Mouse (Mus musculus) thymus, postnatal 0 days (tissue): ENCODE measurements around the gene Prss27. TPM values are rescaled to one million over a fixed set of nuclear protein-coding genes. Genes with fewer than 3 reads are reported as not detected.
"Not testable (repeated sequence)": the region's sequence is repeated elsewhere in the genome, so short reads cannot be mapped to it uniquely, and the experiment has no call there.

Experiments used
- DNase-seq: peaks from one replicate; pipeline ENCODE4 v3.0.0-alpha.2; 2015; ENCODE audit warnings: low spot score
- polyA plus RNA-seq: library from polyadenylated mRNA; unstranded; fragments of >200 nt; fragmentation: Nextera tagmentation; extraction: Ambion mirVana; gene quantifications from 2 replicates; pipeline ENCODE4 v1.2.1, GENCODE M21; 2015

The Prss27 gene
- polyA plus RNA-seq, 1 experiment from 2014 or later = 2.4 TPM

DNA sequence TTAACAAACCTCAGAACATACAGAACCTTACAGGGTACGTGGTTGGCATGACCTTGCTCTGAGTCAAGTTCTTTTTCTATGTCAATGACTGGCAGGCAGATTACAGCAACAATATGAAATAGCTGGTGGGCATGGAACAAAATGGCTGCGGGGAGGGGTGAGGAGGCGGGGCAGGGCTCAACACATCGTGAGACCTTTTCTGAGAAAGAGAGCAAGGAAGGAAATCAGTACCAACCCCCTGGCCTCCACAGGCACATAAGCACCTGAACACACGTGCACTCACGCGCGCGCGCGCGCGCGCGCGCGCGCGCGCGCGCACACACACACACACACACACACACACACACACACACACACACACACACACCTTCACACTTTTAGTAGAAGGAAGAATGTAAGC lies 7.4 kb upstream of the Prss27 start:
- DNase-seq = no peak

DNA sequence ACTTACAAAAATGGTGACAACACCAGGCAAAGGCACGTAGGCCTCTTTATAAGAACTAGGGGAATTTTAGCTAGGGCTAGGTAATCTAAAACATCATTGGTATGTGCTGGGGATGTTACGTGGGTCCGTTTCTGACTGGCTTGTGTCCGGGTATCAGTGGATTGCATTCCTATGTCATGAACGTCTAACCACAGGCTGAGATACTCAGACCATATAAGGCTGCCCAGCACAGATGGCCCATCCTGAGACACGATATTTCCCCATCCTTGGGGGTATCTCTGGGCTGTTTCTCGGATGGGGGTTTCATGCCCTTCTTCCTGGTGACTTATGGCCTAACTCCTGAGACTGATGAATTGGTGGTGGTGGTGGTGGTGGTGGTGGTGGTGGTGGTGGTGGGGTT lies 2.9 kb upstream of the Prss27 start:
- DNase-seq = no peak

DNA sequence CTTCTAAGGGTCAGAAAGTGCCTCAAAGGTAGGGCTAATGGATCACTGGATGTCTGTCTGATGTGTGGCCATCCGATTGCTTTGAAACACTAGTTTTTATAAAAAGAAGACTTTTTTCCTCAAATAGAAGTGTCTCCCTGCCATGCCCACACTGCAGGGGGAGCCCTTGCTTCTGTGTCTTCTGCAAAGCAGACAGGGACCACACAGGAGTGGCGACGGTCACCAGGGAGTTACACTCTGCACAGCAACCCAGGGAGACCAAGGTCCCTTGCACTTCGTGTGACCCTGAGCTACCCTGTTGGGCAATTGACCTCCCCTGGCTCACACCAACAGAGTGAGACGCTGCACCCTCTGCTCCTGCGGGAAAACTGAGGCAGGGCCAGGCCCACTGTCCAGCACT lies 990 bp upstream of the Prss27 start:
- no peak for DNase-seq

DNA sequence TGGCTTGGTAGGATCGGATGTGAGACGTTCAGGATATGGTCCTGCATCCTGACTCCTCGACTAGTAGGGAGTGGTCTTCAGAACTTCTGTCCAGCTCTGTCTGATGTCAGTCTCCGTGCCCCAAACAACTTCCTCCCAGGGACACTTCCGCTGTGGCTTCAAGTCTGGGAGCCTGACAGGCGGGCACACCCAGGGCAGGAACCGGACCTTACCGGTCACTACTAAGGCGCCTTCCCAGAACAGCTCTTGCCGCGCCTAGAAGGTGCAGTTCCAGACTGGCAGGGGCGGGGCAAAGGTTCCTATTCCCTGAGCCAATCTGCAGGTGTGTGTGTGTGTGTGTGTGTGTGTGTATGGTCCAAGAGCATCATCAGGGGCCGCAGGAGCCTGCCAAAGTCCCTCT lies 584 bp upstream of the Prss27 start:
- DNase-seq = no peak

DNA sequence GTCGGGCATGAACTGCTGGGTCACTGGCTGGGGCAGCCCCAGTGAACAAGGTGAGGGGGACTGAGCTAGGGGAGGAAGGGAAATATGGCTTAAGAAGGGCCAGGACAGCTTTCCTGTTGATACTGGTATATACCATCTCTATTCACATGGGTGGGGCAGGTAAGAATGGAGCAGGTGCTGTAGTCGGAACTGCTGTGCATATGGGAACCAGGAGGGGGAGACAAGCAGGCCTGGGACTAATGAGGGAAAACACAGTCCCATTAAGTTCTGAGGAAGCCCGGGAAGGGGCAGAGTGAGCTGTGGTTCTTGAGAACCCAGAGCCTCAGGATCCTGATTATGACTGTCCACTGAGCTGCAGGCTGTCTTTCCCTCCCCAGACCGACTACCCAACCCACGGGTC lies 6.5 kb downstream of the Prss27 start:
- DNase-seq = no peak

DNA sequence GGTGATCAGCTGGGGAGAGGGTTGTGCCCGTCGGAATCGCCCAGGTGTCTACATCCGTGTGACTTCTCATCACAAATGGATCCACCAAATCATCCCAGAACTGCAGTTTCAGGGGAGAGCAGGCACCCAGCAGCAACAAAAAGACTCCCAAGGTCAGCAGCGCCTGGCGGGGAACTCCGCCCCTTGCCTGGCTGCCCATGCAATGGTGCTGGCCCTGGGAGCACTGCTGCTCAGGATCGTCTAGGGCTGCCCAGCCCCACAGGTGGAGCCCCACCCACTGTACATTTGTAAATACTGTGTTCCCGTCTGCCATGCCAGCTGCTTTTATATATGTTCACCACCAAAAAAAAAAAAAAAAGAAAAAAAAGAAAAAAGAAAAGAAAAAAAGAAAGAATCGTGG lies 7.7 kb downstream of the Prss27 start:
- no peak for DNase-seq

DNA sequence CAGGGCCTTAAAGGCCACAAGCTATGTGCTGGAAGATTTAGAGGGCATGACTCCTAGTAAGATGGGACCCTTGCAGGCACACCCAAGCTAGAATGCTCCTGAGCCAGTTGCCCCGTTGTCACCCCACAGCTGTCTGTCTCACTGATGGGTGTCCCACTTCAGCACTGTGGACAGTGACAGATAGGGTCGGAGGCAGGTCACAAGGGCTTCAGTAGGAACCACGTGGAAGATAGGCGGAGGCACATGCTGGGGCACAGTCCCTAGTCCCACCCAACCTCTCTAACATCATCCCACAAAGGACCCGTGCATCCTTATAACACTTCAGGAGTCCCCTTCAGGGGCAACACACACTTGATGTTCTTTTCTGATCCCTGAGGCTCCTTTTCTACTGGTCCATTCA lies 8.1 kb downstream of the Prss27 start:
- DNase-seq = no peak

DNA sequence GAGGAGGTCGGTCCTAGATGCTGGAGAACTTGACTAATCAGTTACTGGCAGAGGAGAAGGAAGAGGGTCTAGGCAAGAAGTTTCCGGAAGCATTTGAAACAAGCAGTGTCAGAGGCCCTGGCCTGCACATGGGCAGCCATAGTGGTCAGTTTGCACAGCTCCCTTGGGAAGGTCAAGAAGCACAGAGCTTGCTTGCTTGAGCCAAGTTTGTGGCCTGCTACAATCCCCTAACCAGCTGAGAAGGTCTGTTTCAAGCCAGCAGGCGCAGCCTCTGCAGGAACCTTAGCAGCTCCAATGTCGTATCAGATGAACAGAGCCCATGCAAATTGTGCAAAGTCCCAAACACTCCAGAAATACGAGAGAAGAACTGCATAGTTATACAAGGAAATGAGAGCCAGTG lies 10.1 kb downstream of the Prss27 start:
- DNase-seq = no peak

DNA sequence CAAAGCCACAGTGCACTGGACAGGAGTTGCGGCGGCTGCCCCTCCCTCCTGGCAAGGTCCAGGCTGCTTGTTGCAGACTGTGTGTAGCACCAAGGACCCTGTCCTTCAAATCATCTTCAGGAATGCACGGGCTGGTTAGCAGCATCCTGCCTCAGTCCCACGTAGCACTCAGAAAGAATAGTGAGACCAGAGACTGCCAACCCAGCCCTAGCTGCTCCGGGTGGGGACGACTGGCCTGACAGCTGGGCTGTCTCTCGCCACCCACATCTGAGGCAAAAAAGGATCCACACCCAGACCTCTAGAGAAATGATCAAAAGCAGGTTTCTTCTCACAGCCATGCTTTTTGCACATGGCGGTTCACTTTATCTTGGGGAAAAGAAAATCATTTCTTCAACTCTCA lies 11.1 kb downstream of the Prss27 start:
- no peak for DNase-seq

DNA sequence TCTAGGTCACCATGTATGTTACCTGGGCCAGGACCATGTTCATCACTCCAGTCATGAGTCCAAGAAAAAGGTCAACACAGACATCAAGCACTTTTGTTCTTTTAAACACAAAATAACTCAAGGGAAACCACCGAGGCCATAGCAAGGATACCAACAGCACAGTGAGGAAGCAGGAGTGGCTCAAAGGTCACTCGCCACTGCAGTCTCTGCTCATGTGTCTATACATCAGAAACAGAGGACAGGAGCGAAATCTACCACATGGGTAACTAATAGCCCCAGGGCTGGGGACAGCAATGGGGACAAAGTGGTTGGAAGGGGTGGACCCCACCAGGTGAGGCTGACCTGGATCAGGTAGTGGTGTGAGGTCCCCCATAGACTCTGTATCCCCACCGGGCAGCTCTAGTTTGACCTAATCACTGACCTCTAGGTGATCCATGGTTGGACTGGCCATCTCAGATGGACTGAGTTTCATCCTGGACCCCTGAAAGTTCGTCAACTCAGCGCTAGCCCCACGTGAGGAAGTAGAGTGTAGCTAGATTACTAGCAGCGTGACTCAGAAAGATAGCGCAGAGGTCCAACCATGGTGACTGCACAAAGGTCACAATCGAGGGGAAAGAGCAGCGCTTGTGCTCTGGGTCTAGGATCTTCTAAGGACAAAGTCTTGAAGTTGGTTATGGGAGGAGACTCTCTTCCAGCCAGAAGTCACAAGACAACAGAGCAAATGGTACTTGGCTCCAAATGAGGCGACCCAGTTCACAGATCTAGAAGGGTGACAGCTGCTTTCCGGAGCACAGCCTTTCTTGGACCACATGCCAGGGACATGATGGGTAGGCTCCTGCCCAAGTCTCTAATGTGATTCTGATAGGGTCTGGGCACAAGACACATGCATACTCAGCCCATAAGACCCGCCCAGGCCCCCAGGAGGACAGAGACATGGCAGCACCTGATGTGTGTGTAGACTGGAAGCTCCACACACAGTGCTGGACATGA lies 19.0 kb downstream of the Prss27 start:
- no peak for DNase-seq

DNA sequence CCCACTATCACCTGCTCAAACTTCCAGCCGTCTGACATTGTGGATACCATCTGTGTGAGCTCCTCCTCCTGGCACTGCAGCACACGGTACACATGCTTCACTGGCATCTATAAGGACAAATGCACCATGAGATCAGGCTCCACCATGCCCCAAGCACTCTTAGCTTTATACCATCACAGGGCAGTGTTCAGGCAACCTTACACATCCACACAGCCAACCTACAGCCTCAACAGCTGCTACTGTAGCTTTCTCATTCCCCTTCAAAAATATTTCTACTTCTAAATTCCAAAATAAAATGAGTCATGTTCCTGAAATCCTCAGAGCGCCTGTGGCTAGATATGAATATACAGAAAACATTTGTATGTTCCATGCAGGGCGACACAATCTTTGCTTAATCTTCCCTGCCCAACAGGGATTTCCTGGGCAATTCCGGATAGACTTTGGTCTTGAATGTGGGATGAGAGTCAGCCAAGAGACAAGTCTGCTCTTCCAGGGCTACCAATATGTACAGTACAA lies 19.8 kb downstream of the Prss27 start:
- no peak for DNase-seq

DNA sequence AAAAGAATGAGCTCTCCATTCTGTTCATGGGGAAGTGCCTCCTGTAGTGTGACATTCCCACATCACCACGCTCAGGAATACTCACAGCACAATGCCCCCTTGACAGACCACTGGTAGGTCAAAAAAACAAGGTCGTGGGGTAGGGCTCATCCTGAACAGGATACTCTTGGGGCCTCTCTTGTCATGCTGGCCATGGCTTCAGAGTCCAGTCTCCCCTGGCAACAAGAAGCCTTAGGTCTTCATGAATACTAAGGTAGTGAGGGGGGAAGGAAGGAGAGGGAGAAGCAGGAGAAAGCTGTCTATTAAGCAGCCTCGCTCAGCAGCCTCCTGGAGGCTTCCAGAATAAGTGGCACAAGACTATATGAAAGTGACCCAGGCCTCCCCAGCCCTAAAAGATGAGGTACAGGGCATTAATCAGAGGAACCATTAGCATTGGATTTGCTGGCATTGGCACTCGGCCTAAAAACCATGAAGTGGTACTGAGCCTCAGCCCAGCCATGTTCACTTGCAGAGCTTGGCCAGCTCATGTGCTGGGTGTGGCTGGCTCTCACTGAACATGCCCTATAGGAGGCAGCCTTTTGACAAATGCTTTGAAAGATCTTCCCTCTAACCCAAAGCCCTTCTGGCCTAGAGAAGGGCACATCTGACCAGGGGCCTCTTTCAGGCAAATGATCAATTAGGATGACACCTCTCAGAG lies 24.7 kb downstream of the Prss27 start:
- DNase-seq = no peak

DNA sequence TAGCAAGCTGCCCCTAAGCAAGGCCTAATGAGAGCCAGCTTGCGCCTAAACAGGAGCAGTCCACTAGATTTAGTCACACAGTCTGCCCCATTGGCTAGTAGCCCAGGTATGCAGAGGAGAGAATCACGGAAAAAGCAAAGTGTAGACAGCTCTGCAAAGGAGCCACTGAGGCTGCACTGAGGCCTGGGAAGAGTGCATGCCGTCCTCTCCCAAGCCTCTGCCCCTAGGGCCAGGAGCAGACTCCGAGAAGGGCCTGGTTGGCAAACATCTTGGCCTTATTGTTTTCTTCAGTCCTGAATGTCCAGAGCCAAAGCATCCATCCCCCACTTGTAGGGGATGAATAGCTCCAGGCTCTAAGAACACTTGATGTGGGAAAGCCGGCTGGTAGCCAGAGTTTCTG lies 30.3 kb downstream of the Prss27 start:
- DNase-seq = no peak

DNA sequence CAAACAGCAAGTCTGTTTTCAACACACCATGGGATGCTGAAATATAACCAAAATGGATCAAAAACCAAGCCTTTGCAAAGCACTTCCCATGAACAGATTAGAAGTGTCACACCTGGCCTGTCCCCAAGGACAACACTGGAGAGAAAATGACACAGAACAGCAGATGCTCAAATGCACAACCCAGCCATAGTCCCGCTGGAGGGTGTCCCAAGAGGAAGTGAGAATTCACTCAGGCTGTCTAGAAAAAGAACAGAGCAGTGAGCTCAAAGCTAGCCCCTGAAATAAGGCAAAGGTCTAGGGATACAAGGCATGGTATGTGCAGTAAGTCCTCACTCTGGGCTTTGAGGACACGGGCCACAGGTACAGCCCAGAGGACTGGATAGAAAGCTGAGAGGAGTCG lies 31.6 kb downstream of the Prss27 start:
- no peak for DNase-seq

DNA sequence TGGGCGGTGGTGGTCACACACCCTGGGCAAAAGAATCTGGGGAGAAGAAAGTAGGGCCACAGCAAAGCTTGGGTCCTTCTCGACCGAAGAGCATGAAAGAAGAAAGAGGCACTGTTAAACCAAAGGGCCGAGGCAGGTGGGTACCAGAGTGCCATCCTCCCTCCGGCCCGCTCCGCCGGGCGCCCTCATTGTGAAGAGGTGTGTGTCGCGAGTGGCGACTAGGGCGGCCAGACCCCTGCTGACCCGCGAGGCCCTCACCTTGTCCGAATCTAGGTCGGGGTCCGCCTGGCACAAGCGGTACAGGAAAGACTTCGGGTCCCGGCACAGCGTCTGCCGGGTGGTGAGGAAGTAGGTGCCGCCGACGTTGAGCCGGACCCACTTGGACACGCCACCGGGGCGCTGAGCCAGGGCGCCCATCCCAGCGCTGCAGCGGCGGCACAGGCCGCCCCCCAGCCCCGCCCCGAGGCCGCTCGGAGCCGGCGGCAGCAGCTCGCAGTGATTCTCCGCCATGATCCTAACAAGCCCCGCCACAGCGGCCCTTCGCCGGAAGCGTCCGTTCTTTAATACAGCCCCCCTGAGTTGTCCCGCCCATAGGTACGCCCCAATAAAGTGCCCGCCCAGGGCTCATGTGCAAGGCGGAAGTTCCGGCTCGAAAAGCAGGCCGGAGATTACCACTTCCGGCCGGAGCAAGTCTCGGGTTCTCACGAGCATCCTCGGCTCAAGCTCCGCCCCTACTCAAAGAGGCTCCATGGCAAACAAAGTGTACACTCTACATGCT lies 35.2 kb downstream of the Prss27 start, which contains the start of gene Kctd5:
TSS of gene Kctd5 (minus strand) at position 567 of the 778 bp plus-strand sequence.
- peak; percentile 91 for DNase-seq

DNA sequence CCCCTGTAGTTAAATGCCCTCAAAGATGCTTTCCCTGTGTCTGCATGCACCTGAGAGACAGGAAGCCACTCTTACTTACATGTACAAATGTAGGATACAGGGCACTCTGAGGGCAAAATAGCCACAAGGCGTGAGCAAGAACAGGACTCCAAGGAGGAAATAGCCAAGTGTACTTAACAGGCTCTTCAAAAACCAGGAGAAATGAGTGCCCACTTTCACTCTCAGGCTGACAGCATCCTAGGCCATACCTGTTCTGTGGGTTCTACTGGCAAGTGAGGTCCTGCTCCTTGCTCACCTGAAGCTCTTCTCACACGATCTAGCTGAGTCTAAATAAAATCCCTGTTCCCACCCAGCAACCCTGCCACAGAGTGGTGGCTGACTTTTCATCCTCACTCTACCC lies 39.2 kb downstream of the Prss27 start:
- no peak for DNase-seq

DNA sequence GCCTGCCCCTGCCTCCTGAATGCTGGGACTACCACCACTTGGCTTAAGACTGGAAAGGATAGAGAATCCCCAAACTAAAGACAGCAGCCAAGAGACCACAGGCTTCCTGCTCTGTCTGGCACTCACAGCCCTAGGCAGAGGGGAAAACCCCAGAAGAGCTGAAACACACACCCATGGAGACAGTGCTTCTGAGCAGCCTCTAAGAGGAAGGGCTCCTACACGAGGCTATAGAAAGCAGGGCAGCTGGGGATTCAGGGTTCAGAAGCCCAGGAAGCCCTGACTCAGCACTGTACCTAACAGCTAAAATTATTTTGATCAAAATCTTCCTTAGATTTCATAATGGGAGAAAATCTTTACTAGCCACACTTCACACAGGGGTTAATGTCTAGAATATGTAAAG lies 46.6 kb downstream of the Prss27 start:
- no peak for DNase-seq

DNA sequence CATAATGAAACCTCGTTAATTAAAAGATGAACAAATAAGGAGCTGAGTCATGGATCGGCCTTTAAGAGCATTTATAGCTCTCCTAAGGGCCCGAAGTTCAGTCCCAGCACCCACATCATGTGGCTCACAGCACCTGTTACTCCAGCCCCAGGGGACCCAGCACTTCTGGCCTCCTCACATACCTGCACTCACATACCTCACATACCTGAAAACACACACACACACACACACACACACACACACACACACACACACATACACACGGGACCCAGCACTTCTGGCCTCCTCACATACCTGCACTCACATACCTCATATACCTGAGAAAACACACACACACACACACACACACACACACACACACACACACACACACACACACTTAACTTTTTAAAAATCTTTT lies 48.5 kb downstream of the Prss27 start:
- not testable (repeated sequence) for DNase-seq

DNA sequence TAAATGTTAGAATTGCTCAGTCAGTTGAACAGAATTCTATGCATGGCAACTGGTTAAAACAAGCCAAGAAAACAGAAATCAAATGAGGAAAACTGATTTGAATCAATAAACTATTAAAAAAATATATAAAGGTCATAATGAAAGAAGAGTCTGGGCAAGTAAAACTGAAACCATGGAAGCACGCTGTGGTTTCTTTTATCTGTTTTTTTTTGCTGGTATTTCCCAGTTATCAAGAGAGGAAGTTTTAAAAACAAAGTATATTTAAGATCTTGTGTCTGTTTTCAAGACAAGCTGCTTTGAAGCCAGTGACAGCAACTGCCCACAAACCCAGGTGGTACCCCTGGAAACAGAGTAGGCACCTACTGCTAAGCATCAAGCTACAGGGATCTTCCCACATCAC lies 52.6 kb downstream of the Prss27 start:
- DNase-seq = no peak
